In the genomic region with DNA sequence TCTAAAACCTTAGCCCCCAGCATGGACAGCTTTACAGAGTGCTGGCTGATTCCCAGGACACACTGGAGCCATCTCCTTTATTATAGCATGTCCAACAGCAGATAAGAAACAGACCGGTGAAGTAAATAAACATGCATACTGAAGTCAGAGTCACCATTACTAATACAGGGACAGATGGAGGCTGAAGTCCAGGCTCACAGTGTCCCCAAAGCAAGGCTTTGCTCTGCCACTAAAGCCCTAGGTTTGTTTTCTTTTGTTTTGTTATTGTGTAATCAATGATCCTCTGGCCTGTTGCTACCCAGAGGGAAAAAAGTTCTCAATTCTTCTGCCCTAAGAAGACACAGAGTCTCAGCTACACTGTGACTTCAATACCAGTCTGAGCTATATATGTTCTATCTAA, we compare ENCODE assay signal across 25 mouse cellular contexts. TPM values are rescaled to one million over a fixed set of nuclear protein-coding genes. Genes with fewer than 3 reads are reported as not detected.
DNase-seq lines count a peak whose midpoint lies in the region; ATAC-seq and TF ChIP-seq lines count a peak whose summit lies in the region.
"Had no signal": no experiment of that assay in that cellular context is flagged by ENCODE, and none has a peak within 500 bp of the region (broad histone marks: within the 10 kb centered on the region; RNA-seq: fewer than 3 reads in every experiment).

No protein-coding gene starts in this region.

- no peak overlapping the region for H3K4me2 ChIP-seq in kidney, embryonic 16.5 days (replicated peaks; ENCODE audit: low read depth, low read length)
- H3K4me2 ChIP-seq in liver, postnatal 0 days (ENCODE audit: low read depth, low read length), result no peak overlapping the region
- H3K4me2 ChIP-seq in liver, embryonic 12.5 days, result no peak overlapping the region
- H3K4me2 ChIP-seq: embryonic facial prominence, embryonic 12.5 days; embryonic facial prominence, embryonic 15.5 days; heart, embryonic 12.5 days; heart, embryonic 15.5 days; hindbrain, embryonic 14.5 days had no signal

- H3K27ac ChIP-seq in kidney, embryonic 16.5 days (ENCODE audit: low read length), result no peak overlapping the region
- peak overlapping the region; percentile 22 for H3K27ac ChIP-seq in liver, postnatal 0 days (ENCODE audit: low read depth)
- H3K27ac ChIP-seq in liver, embryonic 12.5 days, result no peak overlapping the region
- H3K27ac ChIP-seq: embryonic facial prominence, embryonic 12.5 days; embryonic facial prominence, embryonic 15.5 days; gastrocnemius, adult 2 months; heart, embryonic 15.5 days; hindbrain, embryonic 14.5 days; hindbrain, postnatal 0 days had no signal

- H3K27me3 ChIP-seq in kidney, embryonic 16.5 days (ENCODE audit: insufficient read depth, low read length), result no peaks in the 10 kb centered on the region
- no peaks in the 10 kb centered on the region for H3K27me3 ChIP-seq in liver, postnatal 0 days (ENCODE audit: insufficient read depth, low read length)
- no peaks in the 10 kb centered on the region for H3K27me3 ChIP-seq in liver, embryonic 12.5 days (replicated peaks)
- H3K27me3 ChIP-seq: embryonic facial prominence, embryonic 12.5 days; embryonic facial prominence, embryonic 15.5 days; heart, embryonic 12.5 days; heart, embryonic 15.5 days had no signal

- WGBS in kidney, embryonic 16.5 days, result 72% methylated on average over 1 of the region's 1 CpGs
- 76% methylated on average over 1 of the region's 1 CpGs for WGBS in liver, postnatal 0 days (ENCODE audit: insufficient replicate concordance)
- 75% methylated on average over 1 of the region's 1 CpGs for WGBS in liver, embryonic 12.5 days (ENCODE audit: insufficient replicate concordance)

- no peak for TF ChIP-seq EP300 in liver, postnatal 0 days (IDR thresholded peaks at IDR 0.05; ENCODE audit: low read depth)

- H3K4me1 ChIP-seq in kidney, embryonic 16.5 days (ENCODE audit: insufficient read depth, low read length), result no peaks in the 10 kb centered on the region
- H3K4me1 ChIP-seq in liver, postnatal 0 days (ENCODE audit: insufficient read depth), result peaks cover 6% of the 10 kb centered on the region
- H3K4me1 ChIP-seq in liver, embryonic 12.5 days, result no peaks in the 10 kb centered on the region
- H3K4me1 ChIP-seq: embryonic facial prominence, embryonic 12.5 days; embryonic facial prominence, embryonic 15.5 days had no signal

- TF ChIP-seq CTCF in liver, postnatal 0 days (IDR thresholded peaks at IDR 0.05; ENCODE audit: low read depth), result no peak

- no peak overlapping the region for H3K9ac ChIP-seq in kidney, embryonic 16.5 days (replicated peaks; ENCODE audit: low read length)
- H3K9ac ChIP-seq in liver, postnatal 0 days (replicated peaks), result no peak overlapping the region
- no peak overlapping the region for H3K9ac ChIP-seq in liver, embryonic 12.5 days
- H3K9ac ChIP-seq: embryonic facial prominence, embryonic 12.5 days; embryonic facial prominence, embryonic 15.5 days; forebrain, postnatal 0 days; heart, embryonic 12.5 days; heart, embryonic 15.5 days; hindbrain, embryonic 14.5 days had no signal

- peak; percentile 53 for DNase-seq in heart, adult 11 months
- DNase-seq in heart, postnatal 25 days (ENCODE audit: low spot score), result no peak
- DNase-seq in kidney, postnatal 4 days, result peak; percentile 15 to 17
- DNase-seq in liver, postnatal 0 days, result no peak
- DNase-seq: adrenal gland, postnatal 10 days; adrenal gland, postnatal 36 days; cerebellum, adult 18-20 months; cerebellum, adult 9-10 months; cerebellum, postnatal 14 days; forebrain, postnatal 0 days; gastrocnemius, adult 2 months; gastrocnemius, postnatal 14 days; heart, adult 18-20 months; heart, postnatal 10 days; heart, postnatal 4 days had no signal

- H3K9me3 ChIP-seq in kidney, embryonic 16.5 days (ENCODE audit: low read length), result no peaks in the 10 kb centered on the region
- no peaks in the 10 kb centered on the region for H3K9me3 ChIP-seq in liver, postnatal 0 days (ENCODE audit: low read length)
- H3K9me3 ChIP-seq in liver, embryonic 12.5 days (replicated peaks), result no peaks in the 10 kb centered on the region
- H3K9me3 ChIP-seq: embryonic facial prominence, embryonic 12.5 days; embryonic facial prominence, embryonic 15.5 days; heart, embryonic 12.5 days; heart, embryonic 15.5 days had no signal

- no peaks in the 10 kb centered on the region for H3K36me3 ChIP-seq in kidney, embryonic 16.5 days (ENCODE audit: insufficient read depth, low read length)
- no peaks in the 10 kb centered on the region for H3K36me3 ChIP-seq in liver, postnatal 0 days (replicated peaks; ENCODE audit: insufficient read depth, low read length)
- H3K36me3 ChIP-seq in liver, embryonic 12.5 days, result no peaks in the 10 kb centered on the region
- H3K36me3 ChIP-seq: embryonic facial prominence, embryonic 12.5 days; embryonic facial prominence, embryonic 15.5 days; heart, embryonic 12.5 days; heart, embryonic 15.5 days had no signal

- no peak for ATAC-seq in kidney, embryonic 16.5 days (ENCODE audit: low FRiP score, low TSS enrichment)
- ATAC-seq in liver, postnatal 0 days, result peak; percentile 65
- ATAC-seq in liver, embryonic 12.5 days, result no peak
- ATAC-seq: activated CD4-positive, CD25-positive, alpha-beta regulatory T cell, adult 4 months; forebrain, embryonic 14.5 days; forebrain, postnatal 0 days; hindbrain, postnatal 0 days had no signal

- intact Hi-C loops in heart, postnatal 25 days (cut with DNase I), result no loop called here

- no peak overlapping the region for H3K4me3 ChIP-seq in kidney, embryonic 16.5 days (ENCODE audit: low read length)
- H3K4me3 ChIP-seq in liver, postnatal 0 days (ENCODE audit: low read depth, low read length), result no peak overlapping the region
- H3K4me3 ChIP-seq in liver, embryonic 12.5 days, result no peak overlapping the region
- H3K4me3 ChIP-seq: embryonic facial prominence, embryonic 12.5 days; embryonic facial prominence, embryonic 15.5 days; gastrocnemius, adult 2 months; heart, embryonic 12.5 days; heart, embryonic 15.5 days had no signal

RNA-seq across cellular contexts. Expression of a gene that starts 56.2 kb away (rescaled TPM):
- total RNA-seq in heart, postnatal 25 days (2021), result 10 to 100 TPM; 13.3 to 13.9 TPM
- 2.5 and 3.9 TPM in 2 replicates for polyA plus RNA-seq in kidney, embryonic 16.5 days (2015; fragmentation: Nextera tagmentation; extraction: Ambion mirVana)
- polyA plus RNA-seq in liver, postnatal 0 days (2015; fragmentation: Nextera tagmentation; extraction: Ambion mirVana), result 17.3 and 18.9 TPM in 2 replicates
- 6.3 and 6.7 TPM in 2 replicates for polyA plus RNA-seq in liver, embryonic 12.5 days (2016; fragmentation: Nextera tagmentation; extraction: Ambion mirVana)

Comparison
In these comparisons a context has a peak if more than half of its experiments do, and no peak if none do; other contexts are left out.
1. DNase-seq: peak in heart, adult 11 months (single experiment) and kidney, postnatal 4 days (2 of 2); none in heart, postnatal 25 days (single experiment) and liver, postnatal 0 days (single experiment).